Mouse (Mus musculus) neural tube, embryonic 14.5 days (tissue): Measurements from ENCODE around the gene Zbtb16. TPM values are rescaled to one million over a fixed set of nuclear protein-coding genes. Genes with fewer than 3 reads are reported as not detected.

Experiments used
- ATAC-seq: fragments of 200-750 bp; cut with Nextera tagmentation; 2 replicates; pipeline ENCODE4 v1.8.0; 2017; ENCODE audit warnings: low read depth, mild to moderate bottlenecking, moderate TSS enrichment, moderate library complexity
- H3K27ac ChIP-seq: fragments of 300-500 bp; sonication (generic); 2 replicates; pipeline ENCODE4 v1.5.1; 2014; ENCODE audit warnings: low read depth, mild to moderate bottlenecking, control low read depth, low read length, moderate library complexity, mixed read lengths
- H3K27me3 ChIP-seq: fragments of 300-500 bp; sonication (generic); 2 replicates; pipeline ENCODE4 v1.6.1; 2014; ENCODE audit warnings: low read length; ENCODE audit not compliant: control insufficient read depth, insufficient read depth
- H3K36me3 ChIP-seq: fragments of 300-500 bp; sonication (generic); 2 replicates; pipeline ENCODE4 v1.6.1; 2014; ENCODE audit warnings: low read length, mixed read lengths; ENCODE audit not compliant: control insufficient read depth, insufficient read depth
- H3K4me1 ChIP-seq: fragments of 300-500 bp; sonication (generic); 2 replicates; pipeline ENCODE4 v1.6.1; 2014; ENCODE audit warnings: low read length; ENCODE audit not compliant: control insufficient read depth, insufficient read depth
- H3K4me2 ChIP-seq: fragments of 300-500 bp; sonication (generic); 2 replicates; pipeline ENCODE4 v1.6.1; 2014; ENCODE audit warnings: mild to moderate bottlenecking, low read depth, low read length, control low read depth
- H3K4me3 ChIP-seq: fragments of 300-500 bp; sonication (generic); 2 replicates; pipeline ENCODE4 v1.5.1; 2014; ENCODE audit warnings: low read depth, low read length, control low read depth, mixed read lengths
- H3K9ac ChIP-seq: fragments of 300-500 bp; sonication (generic); replicated peaks from 2 replicates; pipeline ENCODE4 v1.6.1; 2014; ENCODE audit warnings: low read depth, mild to moderate bottlenecking, control low read depth, low read length, mixed read lengths
- H3K9me3 ChIP-seq: fragments of 300-500 bp; sonication (generic); 2 replicates; pipeline ENCODE4 v1.6.1; 2016; ENCODE audit warnings: low read length; ENCODE audit not compliant: control insufficient read depth
- WGBS: fragments of 180-500 bp; shearing (Covaris S2); extraction: QIAGEN DNeasy Blood & Tissue Kit; methylation state at CpG from one replicate; pipeline ENCODE4 v1.1.7; 2014; 5-methylcytosine and 5-hydroxymethylcytosine counted together
- polyA plus RNA-seq: library from polyadenylated mRNA; unstranded; fragments of >200 nt; fragmentation: Nextera tagmentation; extraction: Ambion mirVana; gene quantifications from 2 replicates; pipeline ENCODE4 v1.2.1, GENCODE M21; 2014

Gene Zbtb16
- polyA plus RNA-seq, 1 experiment from 2014 or later = 12.0 TPM

DNA sequence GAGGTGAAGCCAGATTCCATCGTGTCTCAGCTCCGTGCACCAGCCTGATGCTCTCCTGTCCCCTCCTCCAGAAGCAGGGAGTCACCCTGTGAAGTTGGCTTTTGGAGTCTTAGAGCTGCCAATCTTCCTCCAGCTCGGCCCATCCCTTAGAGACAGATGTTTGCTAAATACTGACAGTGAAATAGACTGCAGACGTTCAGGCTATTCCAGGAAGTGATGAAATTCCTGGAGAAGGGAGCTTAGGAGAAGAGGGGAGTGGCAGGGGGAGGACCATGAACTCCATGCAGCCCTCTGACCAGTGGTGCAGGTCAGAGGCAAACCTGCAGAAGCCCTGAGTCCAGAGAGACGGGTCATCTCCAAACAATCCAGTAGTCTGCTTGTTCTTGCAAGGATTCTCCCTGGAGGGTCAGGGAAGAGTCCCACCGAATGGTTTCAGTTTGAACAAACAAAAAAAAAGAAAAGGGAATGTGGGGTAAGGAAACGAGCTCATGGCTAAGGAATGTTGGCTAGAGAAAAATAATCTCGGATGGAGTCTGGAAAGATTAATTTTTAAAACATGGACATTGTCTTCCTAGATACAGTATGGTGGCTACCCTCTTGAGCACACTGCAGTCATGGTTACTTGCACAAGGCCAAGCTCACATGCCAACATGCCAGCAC is 231.0 kb downstream of the Zbtb16 start, which contains the start of gene Nnmt:
Gene Nnmt (minus strand): TSS at position 215 of the 660 bp plus-strand sequence.
- ATAC-seq = no peak
- no peak within 1 kb of the TSS for H3K9ac ChIP-seq

More for the DNA sequence above, 231.0 kb downstream of the Zbtb16 start, which contains the start of gene Nnmt:
- Histone ChIP-seq H3K27ac (no peak within 1 kb of the TSS), H3K4me2 (no peak within 1 kb of the TSS), H3K36me3 (no peaks in the 10 kb centered on the region), H3K4me1 (no peaks in the 10 kb centered on the region), H3K9me3 (no peaks in the 10 kb centered on the region), H3K4me3 (no peak within 1 kb of the TSS), H3K27me3 (no peaks in the 10 kb centered on the region)
- 67% methylated on average over 8 of the region's 8 CpGs for WGBS

Other genes with a start within 250 kb of the Zbtb16 start
- gene Nnmt, start 231.1 kb downstream of the Zbtb16 start, polyA plus RNA-seq = 0.44 TPM in 1 of 2 replicates, not detected in the other
- gene Htr3a, start 74.9 kb upstream of the Zbtb16 start, polyA plus RNA-seq = 1.6 and 4.5 TPM in 2 replicates
- 0.27 and 2.2 TPM in 2 replicates for gene Htr3b, start 128.8 kb upstream of the Zbtb16 start, polyA plus RNA-seq
- 39.0 and 40.5 TPM in 2 replicates for gene Usp28, start 149.2 kb upstream of the Zbtb16 start, polyA plus RNA-seq
- 25.3 and 27.7 TPM in 2 replicates for gene Zw10, start 219.4 kb upstream of the Zbtb16 start, polyA plus RNA-seq
- gene Tmprss5, start 245.0 kb upstream of the Zbtb16 start, polyA plus RNA-seq = 2.1 TPM in 2 replicates